Mouse (Mus musculus) ES-Bruce4 (cell line): Measurements from ENCODE around the gene Dot1l. TPM values are rescaled to one million over a fixed set of nuclear protein-coding genes. Genes with fewer than 3 reads are reported as not detected.
"Not testable (repeated sequence)": the region's sequence is repeated elsewhere in the genome, so short reads cannot be mapped to it uniquely, and the experiment has no call there.

ENCODE experiments used
- H3K27ac ChIP-seq: 2 replicates; pipeline ENCODE4 v1.5.1; 2012; ENCODE audit warnings: low read length, inconsistent platforms; ENCODE audit not compliant: insufficient read depth
- H3K27me3 ChIP-seq: 2 replicates; pipeline ENCODE4 v1.6.1; 2012; ENCODE audit warnings: mild to moderate bottlenecking, low read length, inconsistent platforms; ENCODE audit not compliant: control insufficient read depth, poor library complexity, insufficient read depth, severe bottlenecking
- H3K36me3 ChIP-seq: 2 replicates; pipeline ENCODE4 v1.6.1; 2012; ENCODE audit warnings: inconsistent platforms, mild to moderate bottlenecking, low read length, moderate library complexity; ENCODE audit not compliant: control insufficient read depth, poor library complexity, insufficient read depth, severe bottlenecking
- H3K4me1 ChIP-seq: one replicate; pipeline ENCODE4 v1.8.1; 2011; ENCODE audit warnings: low read length; ENCODE audit not compliant: control insufficient read depth, insufficient read depth
- H3K4me3 ChIP-seq: 2 replicates; pipeline ENCODE4 v1.5.1; 2011; ENCODE audit warnings: low read depth, mild to moderate bottlenecking, low read length
- H3K9ac ChIP-seq: 2 replicates; pipeline ENCODE4 v1.6.1; 2012; ENCODE audit warnings: low read depth, mild to moderate bottlenecking, inconsistent platforms; ENCODE audit not compliant: poor library complexity, severe bottlenecking
- H3K9me3 ChIP-seq: replicated peaks from 2 replicates; pipeline ENCODE4 v1.6.1; 2012; ENCODE audit warnings: mild to moderate bottlenecking, low read length, inconsistent platforms; ENCODE audit not compliant: control insufficient read depth, poor library complexity, insufficient read depth, severe bottlenecking
- CTCF ChIP-seq: IDR thresholded peaks from one replicate; pipeline ENCODE4 v1.8.1; 2011; ENCODE audit warnings: low read depth, low read length
- EP300 ChIP-seq: IDR thresholded peaks from 2 replicates; pipeline ENCODE4 v1.6.1; 2011; ENCODE audit warnings: low read depth, low read length; ENCODE audit not compliant: insufficient read depth
- POLR2A ChIP-seq: IDR thresholded peaks from one replicate; pipeline ENCODE4 v1.8.1; 2011; ENCODE audit warnings: low read length; ENCODE audit not compliant: insufficient read depth
- polyA plus RNA-seq: library from polyadenylated mRNA; stranded (reverse); fragments of >200 nt; gene quantifications from 2 replicates; pipeline ENCODE4 v1.2.4, GENCODE M21; 2011; ENCODE audit warnings: low read depth; ENCODE audit not compliant: missing spikeins, insufficient read depth, insufficient read length

Gene Dot1l
- polyA plus RNA-seq, 1 experiment = 42.6 TPM

- H3K27me3 ChIP-seq = no peaks in the 10 kb centered on the region
- H3K36me3 ChIP-seq = peaks cover 3% of the 10 kb centered on the region
- peak overlapping the region; percentile 88 for H3K9ac ChIP-seq
- H3K4me1 ChIP-seq = no peaks in the 10 kb centered on the region
- no peak overlapping the region for H3K27ac ChIP-seq
- H3K4me3 ChIP-seq = peak overlapping the region; percentile 93
- no peaks in the 10 kb centered on the region for H3K9me3 ChIP-seq
- TF ChIP-seq POLR2A = no peak
- TF ChIP-seq EP300 = no peak
- no peak for TF ChIP-seq CTCF
These were observed 72.9 kb downstream of the Dot1l start for GRCm38 (mm10) chr10:80827870-80828420.

- not testable (repeated sequence) for H3K9ac ChIP-seq, H3K4me3 ChIP-seq, H3K36me3 ChIP-seq, H3K27ac ChIP-seq, H3K4me1 ChIP-seq, H3K27me3 ChIP-seq, H3K9me3 ChIP-seq
These were observed 73.6 kb downstream of the Dot1l start for GRCm38 (mm10) chr10:80828587-80828986.

GRCm38 (mm10) chr10:80829359-80830278 is 74.6 kb downstream of the Dot1l start:
- no peaks in the 10 kb centered on the region for H3K27me3 ChIP-seq
- H3K27ac ChIP-seq = no peak overlapping the region
- TF ChIP-seq POLR2A (no peak), EP300 (no peak), CTCF (no peak)
- H3K4me1 ChIP-seq = no peaks in the 10 kb centered on the region
- no peak overlapping the region for H3K9ac ChIP-seq
- no peak overlapping the region for H3K4me3 ChIP-seq
- peaks cover 3% of the 10 kb centered on the region for H3K36me3 ChIP-seq
- no peaks in the 10 kb centered on the region for H3K9me3 ChIP-seq

GRCm38 (mm10) chr10:80831136-80831535 is 76.1 kb downstream of the Dot1l start:
- H3K4me1 ChIP-seq = no peaks in the 10 kb centered on the region
- H3K4me3 ChIP-seq = no peak overlapping the region
- H3K9ac ChIP-seq = no peak overlapping the region
- peaks cover 3% of the 10 kb centered on the region for H3K36me3 ChIP-seq
- H3K9me3 ChIP-seq = no peaks in the 10 kb centered on the region
- TF ChIP-seq EP300 = no peak
- TF ChIP-seq POLR2A = no peak
- TF ChIP-seq CTCF = no peak
- H3K27ac ChIP-seq = no peak overlapping the region
- H3K27me3 ChIP-seq = 0 out of 2 replicates have a peak, but pooled peaks cover 1% of the 10 kb centered on the region

GRCm38 (mm10) chr10:80832818-80833217 is 77.8 kb downstream of the Dot1l start:
- no peaks in the 10 kb centered on the region for H3K4me1 ChIP-seq
- TF ChIP-seq CTCF (no peak), EP300 (no peak), POLR2A (no peak)
- peaks cover 3% of the 10 kb centered on the region for H3K36me3 ChIP-seq
- no peak overlapping the region for H3K27ac ChIP-seq
- H3K27me3 ChIP-seq = 0 out of 2 replicates have a peak, but pooled peaks cover 1% of the 10 kb centered on the region
- H3K4me3 ChIP-seq = no peak overlapping the region
- H3K9me3 ChIP-seq = no peaks in the 10 kb centered on the region
- H3K9ac ChIP-seq = no peak overlapping the region

- Histone ChIP-seq H3K27me3 (0 out of 2 replicates have a peak, but pooled peaks cover 1% of the 10 kb centered on the region), H3K4me3 (peak overlapping the region; percentile 24)
These were observed 80.6 kb downstream of the Dot1l start for GRCm38 (mm10) chr10:80835617-80836016.

More at GRCm38 (mm10) chr10:80835617-80836016, 80.6 kb downstream of the Dot1l start:
- H3K4me1 ChIP-seq = no peaks in the 10 kb centered on the region
- no peak for TF ChIP-seq POLR2A
- TF ChIP-seq EP300 = no peak
- no peak for TF ChIP-seq CTCF
- no peaks in the 10 kb centered on the region for H3K36me3 ChIP-seq
- no peaks in the 10 kb centered on the region for H3K9me3 ChIP-seq
- no peak overlapping the region for H3K9ac ChIP-seq
- no peak overlapping the region for H3K27ac ChIP-seq
